Mouse (Mus musculus) megakaryocyte-erythroid progenitor cell, adult 5-6 weeks (primary cell): Measurements from ENCODE around the gene Mettl7a1. TPM values are rescaled to one million over a fixed set of nuclear protein-coding genes. Genes with fewer than 3 reads are reported as not detected.

Experiments
- total RNA-seq, 2 experiments: library from RNA; stranded (forward) in 1 of 2; stranded (reverse) in 1 of 2; fragments of 200-1000, 215-1000 nt in 1 of 2; fragments of >200 nt in 1 of 2; fragmentation: Nextera tagmentation in 1 of 2; gene quantifications; 2 replicates each; pipeline ENCODE4 v1.2.3; 2014 to 2017

Mettl7a1 gene
- total RNA-seq, 2 experiments from 2014 or later: 45.1 to 65.6 TPM

Other genes starting within 250 kb of the Mettl7a1 start
- 82.7 and 87.7 TPM in 2 replicates for gene Atf1, start 76.3 kb upstream of the Mettl7a1 start, total RNA-seq (2014; fragmentation: Nextera tagmentation)
- 94.7 and 123 TPM in 2 replicates for gene Atf1, start 76.3 kb upstream of the Mettl7a1 start, total RNA-seq (2017)
- not detected in 2 replicates for gene Tmprss12, start 23.3 kb upstream of the Mettl7a1 start, total RNA-seq (2014; fragmentation: Nextera tagmentation)
- not detected in 2 replicates for gene Tmprss12, start 23.3 kb upstream of the Mettl7a1 start, total RNA-seq (2017)
- gene Mettl7a3, start 30.8 kb downstream of the Mettl7a1 start, total RNA-seq (2014; fragmentation: Nextera tagmentation): 0.26 TPM in 1 of 2 replicates, not detected in the other
- 1.7 TPM in 1 of 2 replicates, not detected in the other for gene Mettl7a3, start 30.8 kb downstream of the Mettl7a1 start, total RNA-seq (2017)
- gene Methig1, start 49.0 kb downstream of the Mettl7a1 start, total RNA-seq (2014; fragmentation: Nextera tagmentation): not detected in 2 replicates
- gene Methig1, start 49.0 kb downstream of the Mettl7a1 start, total RNA-seq (2017): not detected in 2 replicates
- not detected in 2 replicates for gene Mettl7a2, start 49.1 kb downstream of the Mettl7a1 start, total RNA-seq (2014; fragmentation: Nextera tagmentation)
- gene Mettl7a2, start 49.1 kb downstream of the Mettl7a1 start, total RNA-seq (2017): not detected in 2 replicates
- gene Higd1c, start 60.4 kb downstream of the Mettl7a1 start, total RNA-seq (2014; fragmentation: Nextera tagmentation): not detected in 2 replicates
- not detected in 2 replicates for gene Higd1c, start 60.4 kb downstream of the Mettl7a1 start, total RNA-seq (2017)
- gene Gm5475, start 118.0 kb downstream of the Mettl7a1 start, total RNA-seq (2014; fragmentation: Nextera tagmentation): not detected in 2 replicates
- gene Gm5475, start 118.0 kb downstream of the Mettl7a1 start, total RNA-seq (2017): not detected in 2 replicates
- 67.0 and 82.9 TPM in 2 replicates for gene Slc11a2, start 120.9 kb downstream of the Mettl7a1 start, total RNA-seq (2014; fragmentation: Nextera tagmentation)
- 29.2 and 32.5 TPM in 2 replicates for gene Slc11a2, start 120.9 kb downstream of the Mettl7a1 start, total RNA-seq (2017)
- 42.9 and 43.9 TPM in 2 replicates for gene Letmd1, start 164.9 kb downstream of the Mettl7a1 start, total RNA-seq (2014; fragmentation: Nextera tagmentation)
- gene Letmd1, start 164.9 kb downstream of the Mettl7a1 start, total RNA-seq (2017): 19.5 and 23.3 TPM in 2 replicates
- gene Csrnp2, start 191.3 kb downstream of the Mettl7a1 start, total RNA-seq (2014; fragmentation: Nextera tagmentation): 1.7 and 1.9 TPM in 2 replicates
- 2.2 and 3.1 TPM in 2 replicates for gene Csrnp2, start 191.3 kb downstream of the Mettl7a1 start, total RNA-seq (2017)
- gene Tfcp2, start 247.9 kb downstream of the Mettl7a1 start, total RNA-seq (2014; fragmentation: Nextera tagmentation): 14.0 and 21.7 TPM in 2 replicates
- 18.5 and 33.1 TPM in 2 replicates for gene Tfcp2, start 247.9 kb downstream of the Mettl7a1 start, total RNA-seq (2017)